Mouse (Mus musculus): ENCODE results near the gene Lefty2. TPM values are rescaled to one million over a fixed set of nuclear protein-coding genes. Genes with fewer than 3 reads are reported as not detected.

Lefty2 gene
- polyA plus RNA-seq, 1 experiment from 2014 or later, result not detected

DNA sequence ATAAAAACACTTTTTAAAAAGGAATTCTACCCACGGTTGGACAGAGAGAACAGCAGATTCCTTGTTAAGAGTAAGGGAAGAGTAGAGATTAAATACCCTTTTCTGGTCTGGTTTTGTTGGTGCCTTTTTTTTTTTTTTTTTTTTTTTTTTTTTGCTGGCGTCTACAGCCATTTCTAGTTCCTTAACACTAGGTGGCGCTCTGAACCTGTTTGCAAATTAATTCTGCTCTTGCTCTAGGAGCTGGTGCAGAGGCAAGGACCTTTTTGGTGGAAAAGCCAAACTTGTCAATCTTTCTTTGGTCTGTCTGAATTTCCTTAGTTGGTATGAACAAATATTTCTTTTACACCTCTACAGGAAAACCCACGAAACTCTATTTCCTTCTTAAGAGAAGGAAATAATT is 8.2 kb downstream of the Lefty2 start:
- no peak overlapping the region for H3K4me2 ChIP-seq
- H3K9ac ChIP-seq, result no peak overlapping the region
- no peaks in the 10 kb centered on the region for H3K9me3 ChIP-seq (replicated peaks)
- H3K27ac ChIP-seq (replicated peaks), result no peak overlapping the region
- peaks cover 7% of the 10 kb centered on the region; the same call in 1 of the 2 replicates for H3K27me3 ChIP-seq
- peaks cover 10% of the 10 kb centered on the region for H3K36me3 ChIP-seq (replicated peaks)
- ATAC-seq (ENCODE audit: insufficient read depth), result no peak
- no peak overlapping the region for H3K4me3 ChIP-seq (replicated peaks)
- WGBS (ENCODE audit: insufficient replicate concordance), result 0% methylated on average over 4 of the region's 4 CpGs
- peaks cover 47% of the 10 kb centered on the region for H3K4me1 ChIP-seq (replicated peaks)

DNA sequence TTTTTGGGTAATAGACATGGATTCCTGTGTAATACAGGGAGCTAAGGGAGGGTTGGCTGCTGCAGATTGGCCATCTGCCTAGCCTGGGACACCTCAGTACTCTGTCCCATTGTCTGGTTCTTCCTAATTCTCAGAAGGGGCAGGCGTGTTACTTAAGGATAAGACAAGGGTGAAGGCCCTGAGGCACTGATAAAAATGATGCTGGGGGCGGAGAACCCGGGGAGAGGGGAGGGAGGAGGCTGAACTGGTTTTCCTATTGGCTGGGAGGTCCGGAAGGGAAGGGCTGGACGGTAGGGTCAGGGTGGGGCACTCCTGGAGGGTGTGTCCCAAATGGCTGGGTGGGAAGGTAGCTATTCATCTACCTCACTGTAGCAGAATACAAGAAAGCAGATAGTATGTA is 10.0 kb downstream of the Lefty2 start:
- peaks cover 28% of the 10 kb centered on the region for H3K36me3 ChIP-seq (replicated peaks)
- 0 out of 2 replicates have a peak overlapping the region, but pooled peaks have one; percentile 95 for H3K9ac ChIP-seq
- H3K4me2 ChIP-seq, result peak overlapping the region; percentile 76
- H3K4me1 ChIP-seq (replicated peaks), result peaks cover 65% of the 10 kb centered on the region
- peak overlapping the region; percentile 95 for H3K27ac ChIP-seq (replicated peaks)
- no peaks in the 10 kb centered on the region for H3K9me3 ChIP-seq (replicated peaks)
- ATAC-seq (ENCODE audit: insufficient read depth), result peak; percentile 92
- WGBS (ENCODE audit: insufficient replicate concordance), result 17% methylated on average over 5 of the region's 5 CpGs
- peak overlapping the region; percentile 97 for H3K4me3 ChIP-seq (replicated peaks)
- H3K27me3 ChIP-seq, result no peaks in the 10 kb centered on the region

DNA sequence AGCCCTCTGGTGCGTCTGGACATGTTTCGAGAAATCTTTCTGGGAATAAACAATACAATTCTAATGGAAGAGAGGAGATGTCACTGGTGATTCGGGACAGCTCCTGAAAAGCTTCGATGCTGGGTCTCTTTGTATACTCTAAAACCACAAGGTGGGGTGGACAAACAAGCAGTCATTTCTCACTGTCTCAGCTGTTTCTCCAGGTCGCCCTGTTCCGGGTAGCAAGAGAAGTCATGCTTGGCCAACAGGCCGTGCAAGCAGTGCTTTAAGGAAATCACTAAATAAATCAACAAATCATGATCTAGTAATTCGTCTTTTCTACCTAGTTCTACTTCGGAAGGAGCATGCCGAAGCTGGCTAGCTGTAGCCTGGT is 10.7 kb downstream of the Lefty2 start:
- Histone ChIP-seq H3K27ac (replicated peaks) (peak overlapping the region; percentile 95), H3K4me3 (replicated peaks) (peak overlapping the region; percentile 97)

GRCm38 (mm10) chr1:180904039-180904814 is 11.3 kb downstream of the Lefty2 start, which contains the start of gene Pycr2:
TSS of gene Pycr2 (plus strand) at chr1:180904293.
- Histone ChIP-seq H3K27me3 (no peaks in the 10 kb centered on the region), H3K9ac (peak within 1 kb of the TSS; percentile 95), H3K4me1 (replicated peaks) (peaks cover 75% of the 10 kb centered on the region), H3K9me3 (replicated peaks) (no peaks in the 10 kb centered on the region), H3K36me3 (replicated peaks) (peaks cover 41% of the 10 kb centered on the region), H3K4me2 (peak within 1 kb of the TSS; percentile 76), H3K27ac (replicated peaks) (peak within 1 kb of the TSS; percentile 95), H3K4me3 (replicated peaks) (peak within 1 kb of the TSS; percentile 97)
- WGBS (ENCODE audit: insufficient replicate concordance), result under 1% methylated on average over 52 of the region's 52 CpGs
- ATAC-seq (ENCODE audit: insufficient read depth), result peak; percentile 76

More for the DNA sequence above, 10.7 kb downstream of the Lefty2 start:
- no peaks in the 10 kb centered on the region for H3K9me3 ChIP-seq (replicated peaks)
- no peak for ATAC-seq (ENCODE audit: insufficient read depth)
- no peaks in the 10 kb centered on the region for H3K27me3 ChIP-seq
- H3K9ac ChIP-seq, result peak overlapping the region; percentile 95
- 15% methylated on average over 10 of the region's 10 CpGs for whole genome bisulfite sequencing (ENCODE audit: insufficient replicate concordance)
- peaks cover 35% of the 10 kb centered on the region for H3K36me3 ChIP-seq (replicated peaks)
- H3K4me1 ChIP-seq (replicated peaks), result peaks cover 70% of the 10 kb centered on the region
- peak overlapping the region; percentile 76 for H3K4me2 ChIP-seq

- WGBS (ENCODE audit: insufficient replicate concordance), result 3% methylated on average over 5 of the region's 5 CpGs
- no peak for ATAC-seq (ENCODE audit: insufficient read depth)
- Histone ChIP-seq H3K9ac (peak overlapping the region; percentile 95), H3K4me2 (peak overlapping the region; percentile 76), H3K9me3 (replicated peaks) (no peaks in the 10 kb centered on the region), H3K27me3 (no peaks in the 10 kb centered on the region), H3K4me1 (replicated peaks) (peaks cover 77% of the 10 kb centered on the region), H3K27ac (replicated peaks) (peak overlapping the region; percentile 95), H3K36me3 (replicated peaks) (peaks cover 46% of the 10 kb centered on the region), H3K4me3 (replicated peaks) (peak overlapping the region; percentile 97)
Observed at GRCm38 (mm10) chr1:180904815-180905080, 11.8 kb downstream of the Lefty2 start.

DNA sequence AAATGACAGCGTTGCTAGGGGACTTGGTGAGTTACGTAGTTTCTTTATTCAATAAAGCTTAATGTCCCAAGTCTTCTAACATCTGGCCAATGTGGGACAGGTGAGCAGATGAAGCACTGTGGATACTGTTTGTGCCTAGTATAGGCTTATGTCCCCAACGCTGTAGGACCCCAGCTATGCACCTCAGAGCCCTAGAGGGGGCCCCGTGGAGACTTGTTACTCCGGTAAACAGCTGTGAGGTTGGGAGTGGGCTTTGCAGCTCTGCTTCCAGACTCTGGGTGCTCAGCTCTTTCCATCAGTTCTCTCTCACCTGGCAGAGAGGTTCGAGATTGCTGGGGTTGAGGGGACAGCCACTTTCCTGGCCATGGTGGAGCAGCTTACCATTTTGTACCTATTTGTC is 12.4 kb downstream of the Lefty2 start:
- H3K4me1 ChIP-seq (replicated peaks), result peaks cover 77% of the 10 kb centered on the region
- ATAC-seq (ENCODE audit: insufficient read depth), result no peak
- H3K27ac ChIP-seq (replicated peaks), result peak overlapping the region; percentile 95
- WGBS (ENCODE audit: insufficient replicate concordance), result 63% methylated on average over 6 of the region's 6 CpGs
- H3K4me2 ChIP-seq, result peak overlapping the region; percentile 76
- H3K9ac ChIP-seq, result peak overlapping the region; percentile 95
- no peaks in the 10 kb centered on the region for H3K9me3 ChIP-seq (replicated peaks)
- peak overlapping the region; percentile 97 for H3K4me3 ChIP-seq (replicated peaks)
- peaks cover 47% of the 10 kb centered on the region for H3K36me3 ChIP-seq (replicated peaks)
- no peaks in the 10 kb centered on the region for H3K27me3 ChIP-seq

- peaks cover 47% of the 10 kb centered on the region for H3K36me3 ChIP-seq (replicated peaks)
- H3K4me2 ChIP-seq, result peak overlapping the region; percentile 76
- peak overlapping the region; percentile 95; the same call in 1 of the 2 replicates for H3K9ac ChIP-seq
- peak overlapping the region; percentile 95 for H3K27ac ChIP-seq (replicated peaks)
- no peaks in the 10 kb centered on the region for H3K9me3 ChIP-seq (replicated peaks)
- 89% methylated on average over 17 of the region's 17 CpGs for whole genome bisulfite sequencing (ENCODE audit: insufficient replicate concordance)
- H3K27me3 ChIP-seq, result no peaks in the 10 kb centered on the region
- peaks cover 76% of the 10 kb centered on the region for H3K4me1 ChIP-seq (replicated peaks)
- peak overlapping the region; percentile 97 for H3K4me3 ChIP-seq (replicated peaks)
- ATAC-seq (ENCODE audit: insufficient read depth), result no peak
Observed at GRCm38 (mm10) chr1:180905876-180906275, 13.0 kb downstream of the Lefty2 start.

DNA sequence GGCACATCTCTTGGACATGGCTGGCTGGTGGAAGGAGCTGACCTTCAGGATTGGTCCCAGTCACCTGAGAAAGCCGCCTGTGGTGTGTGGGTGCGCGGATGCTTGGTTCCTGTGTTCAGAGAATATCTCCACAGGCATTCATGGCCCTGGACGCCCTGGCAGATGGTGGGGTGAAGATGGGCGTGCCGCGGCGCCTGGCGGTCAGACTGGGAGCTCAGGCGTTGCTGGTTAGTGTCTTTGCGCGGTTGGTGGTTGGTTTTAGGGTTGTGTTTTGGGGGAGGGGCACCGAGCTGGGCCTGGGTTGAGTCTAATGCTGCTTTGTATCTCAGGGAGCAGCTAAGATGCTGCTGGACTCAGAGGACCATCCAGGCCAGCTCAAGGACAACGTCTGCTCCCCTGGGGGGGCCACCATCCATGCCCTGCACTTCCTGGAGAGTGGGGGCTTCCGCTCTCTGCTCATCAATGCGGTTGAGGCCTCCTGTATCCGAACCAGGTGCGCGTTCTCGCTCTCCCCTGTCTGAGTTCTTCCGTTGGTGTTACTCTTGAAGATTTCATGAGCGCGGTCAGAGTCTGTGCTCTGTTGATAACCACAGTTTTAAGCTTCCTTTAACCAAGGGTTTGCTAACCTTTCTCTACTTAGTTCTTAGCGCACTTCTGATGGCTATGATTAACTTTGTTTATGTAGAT is 13.7 kb downstream of the Lefty2 start:
- Histone ChIP-seq H3K9ac (peak overlapping the region; percentile 95; the same call in 1 of the 2 replicates), H3K9me3 (replicated peaks) (no peaks in the 10 kb centered on the region), H3K4me3 (replicated peaks) (peak overlapping the region; percentile 97), H3K27ac (replicated peaks) (peak overlapping the region; percentile 95), H3K4me2 (peak overlapping the region; percentile 76), H3K27me3 (no peaks in the 10 kb centered on the region), H3K4me1 (replicated peaks) (peaks cover 77% of the 10 kb centered on the region), H3K36me3 (replicated peaks) (peaks cover 47% of the 10 kb centered on the region)
- no peak for ATAC-seq (ENCODE audit: insufficient read depth)
- WGBS (ENCODE audit: insufficient replicate concordance), result 74% methylated on average over 24 of the region's 24 CpGs

DNA sequence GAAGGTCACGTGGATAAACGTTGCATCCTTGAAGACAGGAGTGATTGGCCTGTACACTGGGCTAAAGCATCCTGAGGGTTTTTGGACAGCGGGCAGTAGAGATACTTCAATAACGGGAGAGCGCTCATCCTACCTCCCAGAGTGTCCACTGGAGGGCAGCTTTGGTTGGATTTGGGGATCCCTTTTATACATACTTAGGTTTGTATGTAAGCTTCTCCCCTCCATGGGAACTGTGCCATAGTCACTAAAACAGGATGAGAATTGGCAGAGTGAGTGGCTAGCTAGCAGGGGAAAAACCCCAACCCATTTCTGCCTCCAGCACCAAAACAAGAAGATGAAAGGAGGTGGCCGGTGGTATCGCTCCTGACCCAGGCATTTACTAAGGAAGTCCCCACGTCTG is 18.2 kb downstream of the Lefty2 start:
- Histone ChIP-seq H3K27me3 (no peaks in the 10 kb centered on the region), H3K9me3 (replicated peaks) (no peaks in the 10 kb centered on the region), H3K36me3 (replicated peaks) (peaks cover 37% of the 10 kb centered on the region), H3K4me1 (replicated peaks) (peaks cover 67% of the 10 kb centered on the region), H3K4me3 (replicated peaks) (no peak overlapping the region; the same call in 1 of the 2 replicates), H3K4me2 (peak overlapping the region; percentile 62), H3K9ac (no peak overlapping the region), H3K27ac (replicated peaks) (peak overlapping the region; percentile 48; the same call in 1 of the 2 replicates)
- 47% methylated on average over 8 of the region's 8 CpGs for WGBS (ENCODE audit: insufficient replicate concordance)
- ATAC-seq (ENCODE audit: insufficient read depth), result no peak

DNA sequence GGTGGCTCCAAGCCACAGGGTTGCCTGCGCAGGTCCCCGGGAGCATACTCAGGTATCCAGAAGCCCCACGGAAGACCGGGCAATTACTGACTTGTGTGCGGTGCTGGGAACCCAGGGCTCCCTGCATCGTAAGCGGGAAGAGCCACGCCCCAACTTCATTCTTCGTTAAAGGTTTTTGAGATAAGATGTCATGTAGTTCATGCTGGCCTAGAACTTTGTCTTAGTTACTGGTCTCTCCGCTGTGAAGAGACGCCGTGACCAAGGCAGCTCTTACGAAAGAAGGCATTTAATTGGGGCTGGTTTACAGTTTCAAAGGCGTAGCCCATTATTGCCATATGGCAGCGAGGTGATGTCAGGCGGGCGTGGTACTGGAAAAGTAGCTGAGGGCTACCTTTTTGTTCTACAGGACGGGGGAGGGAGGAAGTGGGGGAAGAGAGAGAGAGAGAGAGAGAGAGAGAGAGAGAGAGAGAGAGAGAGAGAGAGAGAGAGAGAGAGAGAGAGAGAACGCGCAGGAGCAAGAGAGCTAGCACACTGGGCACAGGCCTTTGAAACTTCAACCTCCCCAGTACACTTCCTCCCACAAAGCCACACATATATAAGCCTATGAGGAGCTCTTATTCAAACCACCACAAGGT is 18.9 kb downstream of the Lefty2 start:
- WGBS (ENCODE audit: insufficient replicate concordance), result 27% methylated on average over 20 of the region's 20 CpGs
- H3K9ac ChIP-seq, result 0 out of 2 replicates have a peak overlapping the region, but pooled peaks have one; percentile 12
- H3K9me3 ChIP-seq (replicated peaks), result no peaks in the 10 kb centered on the region
- peak overlapping the region; percentile 48; the same call in 1 of the 2 replicates for H3K27ac ChIP-seq (replicated peaks)
- H3K27me3 ChIP-seq, result no peaks in the 10 kb centered on the region
- peak overlapping the region; percentile 21; the same call in 1 of the 2 replicates for H3K4me3 ChIP-seq (replicated peaks)
- ATAC-seq (ENCODE audit: insufficient read depth), result peak; percentile 59
- H3K4me2 ChIP-seq, result peak overlapping the region; percentile 62
- peaks cover 31% of the 10 kb centered on the region for H3K36me3 ChIP-seq (replicated peaks)
- peaks cover 60% of the 10 kb centered on the region for H3K4me1 ChIP-seq (replicated peaks)

DNA sequence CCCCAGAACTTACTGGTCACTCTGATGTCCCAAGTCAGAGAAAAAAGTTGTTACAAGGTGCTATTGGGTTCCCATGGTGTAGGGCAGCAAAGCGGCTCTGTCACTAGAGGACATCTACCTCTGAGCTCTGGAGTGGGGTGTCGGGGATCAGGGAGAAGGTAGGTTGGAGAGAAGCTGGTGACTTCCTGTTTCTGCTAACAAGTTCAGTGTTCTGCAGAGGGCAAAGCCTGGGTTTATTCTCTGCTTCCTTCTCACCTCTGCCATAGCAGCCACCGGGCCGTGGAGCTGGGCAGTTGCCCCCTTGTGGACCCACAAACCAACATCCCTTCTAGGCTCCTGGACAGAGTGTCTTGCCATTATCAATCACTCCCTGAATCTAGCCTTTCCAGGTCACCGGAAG is 19.9 kb downstream of the Lefty2 start:
- 63% methylated on average over 5 of the region's 5 CpGs for WGBS (ENCODE audit: insufficient replicate concordance)
- peaks cover 20% of the 10 kb centered on the region for H3K36me3 ChIP-seq (replicated peaks)
- H3K4me2 ChIP-seq, result no peak overlapping the region
- H3K9me3 ChIP-seq (replicated peaks), result no peaks in the 10 kb centered on the region
- no peak for ATAC-seq (ENCODE audit: insufficient read depth)
- peaks cover 50% of the 10 kb centered on the region for H3K4me1 ChIP-seq (replicated peaks)
- H3K27ac ChIP-seq (replicated peaks), result no peak overlapping the region
- no peaks in the 10 kb centered on the region for H3K27me3 ChIP-seq
- H3K4me3 ChIP-seq (replicated peaks), result no peak overlapping the region
- no peak overlapping the region for H3K9ac ChIP-seq

Data from liver, embryonic 15.5 days (tissue).